Mouse (Mus musculus) liver, embryonic 11.5 days (tissue): ENCODE measurements at regions not wholly inside any gene's neighbourhood (a gene's known extent, or its start where the extent isn't known, plus 50 kb on each side); places are given as distances from the start of the nearest gene placed in this dataset.

Source experiments
- ATAC-seq: fragments of 200-750 bp; cut with Nextera tagmentation; replicated peaks from 2 replicates; pipeline ENCODE4 v1.8.0; 2017; ENCODE audit warnings: moderate number of reproducible peaks, mild to moderate bottlenecking, moderate TSS enrichment, moderate library complexity; ENCODE audit not compliant: low FRiP score
- DNase-seq: peaks from one replicate; pipeline ENCODE4 v3.0.0-alpha.2; 2017; ENCODE audit warnings: low spot score
- H3K27ac ChIP-seq: fragments of 300-500 bp; sonication (generic); 2 replicates; pipeline ENCODE4 v1.5.1; 2014; ENCODE audit warnings: mild to moderate bottlenecking, low read depth, low read length, control low read depth
- H3K27me3 ChIP-seq: fragments of 300-500 bp; sonication (generic); replicated peaks from 2 replicates; pipeline ENCODE4 v1.6.1; 2014; ENCODE audit warnings: low read length, mixed read lengths; ENCODE audit not compliant: control insufficient read depth, insufficient read depth
- H3K36me3 ChIP-seq: fragments of 300-500 bp; sonication (generic); 2 replicates; pipeline ENCODE4 v1.6.1; 2014; ENCODE audit warnings: mild to moderate bottlenecking, low read length, moderate library complexity, mixed read lengths; ENCODE audit not compliant: control insufficient read depth, insufficient read depth
- H3K4me1 ChIP-seq: fragments of 300-500 bp; sonication (generic); replicated peaks from 2 replicates; pipeline ENCODE4 v1.6.1; 2014; ENCODE audit warnings: low read length, mixed read lengths; ENCODE audit not compliant: control insufficient read depth, insufficient read depth
- H3K4me2 ChIP-seq: fragments of 300-500 bp; sonication (generic); 2 replicates; pipeline ENCODE4 v1.6.1; 2014; ENCODE audit warnings: mild to moderate bottlenecking, control low read depth, moderate library complexity
- H3K4me3 ChIP-seq: fragments of 300-500 bp; sonication (generic); 2 replicates; pipeline ENCODE4 v1.5.1; 2014; ENCODE audit warnings: low read depth, low read length, control low read depth
- H3K9ac ChIP-seq: fragments of 300-500 bp; sonication (generic); 2 replicates; pipeline ENCODE4 v1.6.1; 2014; ENCODE audit warnings: low read depth, low read length, control low read depth
- H3K9me3 ChIP-seq: fragments of 300-500 bp; sonication (generic); 2 replicates; pipeline ENCODE4 v1.6.1; 2016; ENCODE audit warnings: low read length, inconsistent platforms, mixed read lengths; ENCODE audit not compliant: control insufficient read depth
- WGBS: fragments of 180-500 bp; shearing (Covaris S2); extraction: QIAGEN DNeasy Blood & Tissue Kit; methylation state at CpG from one replicate; pipeline ENCODE4 v1.1.7; 2014; 5-methylcytosine and 5-hydroxymethylcytosine counted together

DNA sequence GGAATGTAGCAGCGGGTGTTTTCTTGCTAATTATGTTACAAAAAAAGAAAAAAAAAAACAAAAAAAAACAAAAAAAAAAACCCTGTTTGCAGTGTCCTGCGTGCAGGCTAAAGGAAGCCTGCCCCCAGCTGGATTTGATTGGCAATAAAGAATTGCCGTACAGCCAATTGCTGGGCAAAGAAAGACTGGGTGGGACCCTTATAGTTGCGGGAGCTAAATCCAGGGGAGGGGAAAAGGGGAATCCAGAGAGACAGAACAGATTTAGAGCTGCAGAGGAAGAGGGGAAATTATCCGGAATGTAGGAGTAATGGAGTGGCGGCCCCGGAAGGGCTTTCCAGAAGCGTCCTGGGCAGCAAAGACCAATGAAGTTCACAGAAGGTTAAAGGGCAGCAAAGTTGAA, 223.6 kb downstream of the Prdm2 start:
- no peak for ATAC-seq
- Histone ChIP-seq H3K27me3 (no peaks in the 10 kb centered on the region), H3K27ac (no peak overlapping the region), H3K4me3 (no peak overlapping the region), H3K9me3 (no peaks in the 10 kb centered on the region), H3K4me1 (no peaks in the 10 kb centered on the region), H3K4me2 (no peak overlapping the region), H3K36me3 (no peaks in the 10 kb centered on the region), H3K9ac (no peak overlapping the region)
- WGBS, result 16% methylated on average over 8 of the region's 8 CpGs
- no peak for DNase-seq

DNA sequence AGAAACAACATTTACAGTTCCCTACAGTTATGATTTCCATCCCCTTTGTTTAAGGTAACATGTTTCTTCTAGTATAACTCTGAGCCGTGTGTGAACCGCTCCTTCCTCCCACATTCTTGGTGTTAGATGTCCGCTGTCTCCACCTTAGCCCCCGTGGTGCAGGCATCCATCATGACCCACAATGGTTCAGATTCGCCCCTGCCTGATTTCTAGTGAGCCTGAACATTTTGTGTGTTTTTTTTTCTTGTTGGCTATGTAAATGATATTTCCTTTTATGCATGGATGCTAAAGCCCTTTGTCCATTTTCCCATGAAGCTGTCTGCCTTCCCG, 229.5 kb downstream of the Prdm2 start:
- no peak for DNase-seq
- no peak for ATAC-seq
- no peak overlapping the region for H3K9ac ChIP-seq
- 73% methylated on average over 6 of the region's 6 CpGs for WGBS
- H3K27me3 ChIP-seq, result no peaks in the 10 kb centered on the region
- H3K27ac ChIP-seq, result no peak overlapping the region
- H3K36me3 ChIP-seq, result no peaks in the 10 kb centered on the region
- H3K4me1 ChIP-seq, result no peaks in the 10 kb centered on the region
- H3K4me2 ChIP-seq, result no peak overlapping the region
- no peaks in the 10 kb centered on the region for H3K9me3 ChIP-seq
- H3K4me3 ChIP-seq, result no peak overlapping the region

DNA sequence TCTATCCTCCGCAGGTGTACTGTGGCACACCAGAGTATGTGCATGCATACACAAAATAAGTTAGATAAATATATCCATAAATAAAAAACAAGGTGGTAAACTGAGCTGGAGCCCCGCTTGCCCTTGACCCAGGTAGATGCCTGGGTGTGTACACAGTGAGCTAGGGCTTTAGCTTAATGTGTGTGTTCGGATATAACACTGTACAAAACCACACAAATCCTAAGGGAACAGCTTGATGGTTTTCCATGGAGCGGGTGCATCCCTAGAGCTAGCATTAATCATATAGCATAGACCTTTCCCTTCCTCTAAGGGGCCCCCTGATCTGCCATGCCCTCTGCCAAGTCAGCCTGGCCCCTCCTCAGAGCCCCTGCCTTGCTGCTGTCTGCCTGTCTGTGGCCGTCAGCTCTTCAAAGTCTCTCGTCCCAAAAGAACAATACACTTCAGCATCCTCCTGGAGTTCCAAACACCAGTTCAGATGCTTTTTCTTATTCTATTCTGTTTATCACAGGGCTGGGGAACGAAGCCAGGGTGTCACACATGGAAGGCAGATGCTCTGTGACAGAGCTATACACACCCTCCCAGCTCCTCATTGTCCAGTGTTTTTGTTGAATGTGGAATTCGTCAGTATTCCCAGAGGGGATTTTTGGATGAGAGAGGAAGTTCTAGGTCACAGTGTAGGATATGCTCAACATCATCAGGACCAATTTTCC, 230.1 kb downstream of the Prdm2 start:
- no peak overlapping the region for H3K4me2 ChIP-seq
- H3K36me3 ChIP-seq, result no peaks in the 10 kb centered on the region
- no peaks in the 10 kb centered on the region for H3K27me3 ChIP-seq
- no peaks in the 10 kb centered on the region for H3K4me1 ChIP-seq
- WGBS, result 65% methylated on average over 8 of the region's 8 CpGs
- no peak for ATAC-seq
- H3K9ac ChIP-seq, result no peak overlapping the region
- H3K4me3 ChIP-seq, result no peak overlapping the region
- H3K9me3 ChIP-seq, result no peaks in the 10 kb centered on the region
- DNase-seq, result no peak
- no peak overlapping the region for H3K27ac ChIP-seq

DNA sequence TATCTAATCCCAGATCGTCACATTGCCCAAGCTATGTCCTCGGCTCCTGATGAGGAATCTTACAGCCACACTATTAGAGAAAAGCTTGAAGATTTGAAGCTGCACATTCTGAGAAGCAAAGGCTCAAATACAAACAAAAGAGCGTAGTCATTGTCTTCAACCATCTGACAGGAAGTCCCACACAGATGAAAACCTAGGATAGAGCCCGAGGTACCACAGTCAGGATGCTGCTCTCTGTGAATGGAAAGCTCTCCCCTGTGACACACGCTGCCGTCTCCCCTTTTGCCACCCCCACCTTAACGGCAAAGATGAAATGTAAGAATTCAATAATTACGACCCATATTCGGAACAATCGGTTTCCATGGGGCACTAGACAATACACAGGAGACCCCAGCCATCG, 237.2 kb downstream of the Prdm2 start:
- 65% methylated on average over 11 of the region's 11 CpGs for WGBS
- H3K36me3 ChIP-seq, result no peaks in the 10 kb centered on the region
- no peak overlapping the region for H3K27ac ChIP-seq
- ATAC-seq (no peak), DNase-seq (no peak)
- H3K4me3 ChIP-seq, result no peak overlapping the region
- H3K4me1 ChIP-seq, result no peaks in the 10 kb centered on the region
- H3K9me3 ChIP-seq, result no peaks in the 10 kb centered on the region
- H3K27me3 ChIP-seq, result no peaks in the 10 kb centered on the region
- no peak overlapping the region for H3K4me2 ChIP-seq
- no peak overlapping the region for H3K9ac ChIP-seq

DNA sequence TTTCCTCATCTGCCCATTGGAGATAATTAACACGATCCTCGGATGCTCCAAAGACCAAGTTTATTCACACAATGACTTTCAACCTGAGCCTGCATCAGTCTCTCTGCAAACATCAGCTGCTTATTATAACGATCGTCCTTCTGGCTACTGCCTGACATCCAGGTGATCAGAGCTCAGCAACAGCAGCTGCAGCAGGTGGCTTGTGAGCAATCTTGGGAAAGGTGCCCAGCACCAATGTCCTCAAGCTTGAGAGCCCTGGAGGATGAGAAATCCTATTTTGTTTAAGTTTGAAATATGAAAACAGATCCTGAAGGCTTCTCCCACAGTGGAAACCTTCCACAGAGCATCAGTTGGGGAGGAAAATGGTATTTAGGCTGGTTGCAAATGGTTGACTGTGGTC, 242.8 kb downstream of the Prdm2 start:
- Histone ChIP-seq H3K4me3 (no peak overlapping the region), H3K9me3 (peaks cover 2% of the 10 kb centered on the region; the same call in 1 of the 2 replicates), H3K4me2 (no peak overlapping the region), H3K27me3 (no peaks in the 10 kb centered on the region), H3K4me1 (no peaks in the 10 kb centered on the region), H3K27ac (no peak overlapping the region), H3K9ac (no peak overlapping the region), H3K36me3 (no peaks in the 10 kb centered on the region)
- WGBS, result 87% methylated on average over 4 of the region's 4 CpGs
- DNase-seq, result no peak
- no peak for ATAC-seq

DNA sequence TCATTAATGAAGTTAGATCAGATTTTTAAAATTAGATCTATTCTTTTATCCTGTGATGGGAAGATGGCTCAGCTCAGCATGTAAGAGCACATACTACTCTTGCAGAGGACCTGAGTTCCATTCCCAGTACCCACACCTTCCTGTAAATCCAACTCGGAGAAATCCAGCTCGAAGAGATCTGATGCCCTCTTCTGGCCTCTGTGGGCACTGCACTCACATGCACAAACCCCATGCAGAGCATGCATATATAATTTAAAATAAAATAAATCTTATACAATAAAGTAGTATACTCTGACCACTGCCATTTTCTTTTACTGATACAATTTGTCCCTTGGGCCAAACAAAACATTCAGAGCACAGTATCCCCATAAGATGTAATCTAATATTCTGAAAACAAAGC, 245.2 kb downstream of the Prdm2 start:
- Histone ChIP-seq H3K4me2 (no peak overlapping the region), H3K9ac (no peak overlapping the region), H3K4me1 (no peaks in the 10 kb centered on the region), H3K27me3 (no peaks in the 10 kb centered on the region), H3K9me3 (peaks cover 2% of the 10 kb centered on the region; the same call in 1 of the 2 replicates), H3K36me3 (no peaks in the 10 kb centered on the region), H3K27ac (no peak overlapping the region), H3K4me3 (no peak overlapping the region)
- ATAC-seq (no peak), DNase-seq (no peak)
- 91% methylated on average over 2 of the region's 2 CpGs for WGBS

DNA sequence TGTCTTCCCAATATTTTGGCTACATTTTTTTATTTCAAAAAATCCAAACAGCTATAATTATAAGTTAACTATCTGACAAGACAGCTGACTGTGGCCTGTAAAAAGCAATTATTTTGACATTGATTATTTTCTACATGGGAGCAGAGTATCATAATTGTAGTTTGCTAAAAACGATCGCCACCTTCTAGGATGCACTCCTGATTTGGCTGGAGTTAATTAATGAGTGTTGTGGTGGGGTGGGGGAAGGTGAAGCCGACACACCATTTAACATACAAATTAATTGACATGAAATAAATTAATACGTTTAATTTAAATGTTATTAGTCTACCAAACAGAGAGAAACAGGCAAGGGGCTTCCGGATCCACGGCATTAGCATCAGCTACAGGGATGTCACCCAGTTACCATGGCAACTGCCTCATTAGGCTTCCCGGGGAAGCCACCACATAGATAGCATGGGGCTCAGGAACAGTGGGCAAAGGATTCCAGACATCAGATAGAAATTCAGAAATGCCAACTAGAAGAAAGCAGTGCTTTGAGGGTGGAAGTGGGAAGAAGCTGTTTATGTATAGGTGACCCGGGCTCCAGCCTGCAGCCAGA, 255.9 kb downstream of the Prdm2 start:
- no peak overlapping the region for H3K4me2 ChIP-seq
- no peak overlapping the region for H3K4me3 ChIP-seq
- H3K27ac ChIP-seq, result no peak overlapping the region
- no peak overlapping the region for H3K9ac ChIP-seq
- no peaks in the 10 kb centered on the region for H3K4me1 ChIP-seq
- H3K36me3 ChIP-seq, result no peaks in the 10 kb centered on the region
- no peak for ATAC-seq
- no peaks in the 10 kb centered on the region for H3K27me3 ChIP-seq
- no peaks in the 10 kb centered on the region for H3K9me3 ChIP-seq
- WGBS, result 74% methylated on average over 8 of the region's 8 CpGs
- no peak for DNase-seq

DNA sequence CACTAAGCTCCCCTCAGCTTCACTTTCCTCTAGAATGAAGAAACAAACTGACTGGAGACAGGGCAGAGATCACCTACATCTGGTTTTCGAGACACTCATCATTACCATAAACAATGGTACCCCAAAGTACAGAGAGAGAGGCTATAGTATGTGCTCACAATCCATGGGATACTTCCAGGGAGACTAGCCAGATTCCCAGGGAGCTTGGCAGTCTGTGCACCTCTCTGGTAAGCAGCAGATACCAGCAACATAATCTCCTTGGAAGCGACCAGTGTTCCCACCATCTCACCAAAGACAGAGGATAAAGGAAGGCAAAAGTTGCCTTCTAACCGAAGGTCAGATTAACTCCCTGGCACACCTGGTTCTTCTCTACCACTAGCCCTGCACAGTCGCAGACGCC, 256.4 kb downstream of the Prdm2 start:
- no peaks in the 10 kb centered on the region for H3K27me3 ChIP-seq
- H3K27ac ChIP-seq, result no peak overlapping the region
- H3K36me3 ChIP-seq, result no peaks in the 10 kb centered on the region
- no peak overlapping the region for H3K9ac ChIP-seq
- H3K4me2 ChIP-seq, result no peak overlapping the region
- whole genome bisulfite sequencing, result 78% methylated on average over 5 of the region's 5 CpGs
- ATAC-seq, result no peak
- no peak overlapping the region for H3K4me3 ChIP-seq
- no peaks in the 10 kb centered on the region for H3K4me1 ChIP-seq
- H3K9me3 ChIP-seq, result no peaks in the 10 kb centered on the region
- no peak for DNase-seq

DNA sequence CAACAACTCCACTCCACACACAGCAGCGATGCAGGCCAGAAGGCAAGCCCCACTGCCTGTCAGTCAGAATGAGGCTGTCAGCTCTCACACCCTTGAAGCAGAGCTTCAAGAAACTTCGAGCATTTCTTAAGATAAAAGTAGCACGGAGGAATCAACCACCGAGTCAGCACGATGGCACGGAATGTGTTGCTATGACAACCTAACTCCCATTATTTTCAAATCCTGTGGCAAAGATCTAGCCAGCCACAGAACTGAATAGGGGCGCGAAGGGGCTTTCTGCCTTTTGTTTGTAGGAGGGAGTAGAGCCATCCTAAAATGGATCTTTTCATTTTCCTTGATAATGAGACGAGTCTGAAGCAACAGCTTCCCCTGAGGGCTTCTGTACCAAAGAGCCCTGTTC, 259.1 kb downstream of the Prdm2 start:
- no peaks in the 10 kb centered on the region for H3K27me3 ChIP-seq
- no peaks in the 10 kb centered on the region for H3K4me1 ChIP-seq
- no peaks in the 10 kb centered on the region for H3K9me3 ChIP-seq
- H3K9ac ChIP-seq, result no peak overlapping the region
- WGBS, result 68% methylated on average over 9 of the region's 9 CpGs
- ATAC-seq (no peak), DNase-seq (no peak)
- H3K27ac ChIP-seq, result no peak overlapping the region
- no peaks in the 10 kb centered on the region for H3K36me3 ChIP-seq
- no peak overlapping the region for H3K4me2 ChIP-seq
- no peak overlapping the region for H3K4me3 ChIP-seq
